Mouse (Mus musculus) intestine, embryonic 16.5 days (tissue): ENCODE data around the gene Ruvbl1. TPM values are rescaled to one million over a fixed set of nuclear protein-coding genes. Genes with fewer than 3 reads are reported as not detected.
A peak's percentile ranks its signal among the peaks of the same experiment; 100 is the strongest.

Experiments used
- ATAC-seq: fragments of 200-750 bp; cut with Nextera tagmentation; 2 replicates; pipeline ENCODE4 v1.8.0; 2017; ENCODE audit warnings: moderate TSS enrichment, moderate library complexity
- H3K27ac ChIP-seq: fragments of 300-500 bp; sonication (generic); 2 replicates; pipeline ENCODE4 v1.5.1; 2014; ENCODE audit warnings: mild to moderate bottlenecking, low read length
- H3K27me3 ChIP-seq: fragments of 300-500 bp; sonication (generic); replicated peaks from 2 replicates; pipeline ENCODE4 v1.6.1; 2014; ENCODE audit warnings: low read length, control low read depth, mixed read lengths; ENCODE audit not compliant: control insufficient read depth, insufficient read depth
- H3K36me3 ChIP-seq: fragments of 300-500 bp; sonication (generic); 2 replicates; pipeline ENCODE4 v1.6.1; 2014; ENCODE audit warnings: low read length, control low read depth; ENCODE audit not compliant: control insufficient read depth, insufficient read depth
- H3K4me1 ChIP-seq: fragments of 300-500 bp; sonication (generic); 2 replicates; pipeline ENCODE4 v1.6.1; 2014; ENCODE audit warnings: low read length, control low read depth, mixed read lengths; ENCODE audit not compliant: control insufficient read depth, insufficient read depth
- H3K4me2 ChIP-seq: fragments of 300-500 bp; sonication (generic); 2 replicates; pipeline ENCODE4 v1.6.1; 2014; ENCODE audit warnings: low read depth, low read length, control low read depth
- H3K4me3 ChIP-seq: fragments of 300-500 bp; sonication (generic); 2 replicates; pipeline ENCODE4 v1.5.1; 2014; ENCODE audit warnings: mild to moderate bottlenecking, low read length
- H3K9ac ChIP-seq: fragments of 300-500 bp; sonication (generic); 2 replicates; pipeline ENCODE4 v1.6.1; 2014; ENCODE audit warnings: low read depth, low read length
- H3K9me3 ChIP-seq: fragments of 300-500 bp; sonication (generic); 2 replicates; pipeline ENCODE4 v1.6.1; 2016; ENCODE audit warnings: low read length, control low read depth; ENCODE audit not compliant: control insufficient read depth
- WGBS: fragments of 180-500 bp; shearing (Covaris S2); extraction: QIAGEN DNeasy Blood & Tissue Kit; methylation state at CpG from one replicate; pipeline ENCODE4 v1.1.7; 2014; 5-methylcytosine and 5-hydroxymethylcytosine counted together
- polyA plus RNA-seq: library from polyadenylated mRNA; unstranded; fragments of >200 nt; fragmentation: Nextera tagmentation; extraction: Ambion mirVana; gene quantifications from 2 replicates; pipeline ENCODE4 v1.2.1, GENCODE M21; 2015

Gene Ruvbl1
- polyA plus RNA-seq, 1 experiment from 2014 or later, result 125 TPM

GRCm38 (mm10) chr6:88514546-88514945 lies 49.3 kb downstream of the Ruvbl1 start:
- Histone ChIP-seq H3K27ac (no peak overlapping the region), H3K27me3 (no peaks in the 10 kb centered on the region), H3K36me3 (peaks cover 18% of the 10 kb centered on the region), H3K4me3 (no peak overlapping the region), H3K4me2 (no peak overlapping the region), H3K9ac (no peak overlapping the region), H3K9me3 (no peaks in the 10 kb centered on the region), H3K4me1 (peaks cover 7% of the 10 kb centered on the region)
- WGBS, result 83% methylated on average over 4 of the region's 4 CpGs
- ATAC-seq, result no peak

DNA sequence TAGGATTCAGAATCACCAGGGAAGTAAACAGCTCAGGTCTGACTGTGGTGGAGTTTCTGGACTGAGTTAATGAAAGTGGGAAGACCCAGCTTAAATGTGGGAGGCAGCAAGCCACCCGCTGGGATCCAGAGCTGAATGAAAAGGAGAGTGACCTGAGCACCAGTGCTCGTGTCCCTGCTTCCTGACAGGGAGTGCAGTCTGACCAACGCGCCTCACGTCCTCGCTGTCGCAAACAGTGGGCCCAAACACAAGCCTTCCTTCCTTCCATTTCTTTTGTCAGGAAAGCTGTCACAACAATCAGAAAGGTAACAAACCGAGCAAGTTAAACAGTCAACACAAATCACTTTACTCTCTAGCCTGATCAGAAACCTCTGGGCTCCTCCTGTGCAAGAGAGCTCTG lies 50.8 kb downstream of the Ruvbl1 start:
- ATAC-seq, result no peak
- Histone ChIP-seq H3K4me1 (peaks cover 7% of the 10 kb centered on the region), H3K27me3 (no peaks in the 10 kb centered on the region), H3K9ac (no peak overlapping the region), H3K9me3 (no peaks in the 10 kb centered on the region), H3K4me2 (no peak overlapping the region), H3K27ac (no peak overlapping the region), H3K4me3 (no peak overlapping the region), H3K36me3 (peaks cover 4% of the 10 kb centered on the region; the same call in 1 of the 2 replicates)
- WGBS, result 85% methylated on average over 8 of the region's 8 CpGs

DNA sequence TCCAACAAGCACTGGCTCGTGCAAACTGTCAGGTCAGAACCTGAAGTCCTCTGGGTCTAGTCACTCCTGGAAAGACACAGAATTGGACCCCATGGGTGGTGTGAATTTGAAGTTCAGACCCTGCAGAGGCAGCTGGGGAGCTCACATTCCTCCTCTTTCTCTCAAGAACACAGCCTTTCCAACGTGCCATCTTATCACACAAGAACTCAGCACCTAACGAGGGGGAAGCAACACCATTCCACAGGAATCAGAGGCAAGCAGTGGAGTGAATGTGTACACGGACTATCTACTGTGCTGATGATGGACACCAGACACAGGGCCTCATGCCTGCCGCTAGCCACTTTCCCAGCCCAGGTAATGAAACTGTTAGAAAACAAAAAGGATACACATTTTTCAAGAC lies 51.5 kb downstream of the Ruvbl1 start:
- Histone ChIP-seq H3K36me3 (peaks cover 2% of the 10 kb centered on the region; the same call in 1 of the 2 replicates), H3K27ac (no peak overlapping the region), H3K4me3 (peak overlapping the region; percentile 91), H3K9ac (peak overlapping the region; percentile 31), H3K27me3 (no peaks in the 10 kb centered on the region), H3K9me3 (no peaks in the 10 kb centered on the region), H3K4me2 (peak overlapping the region; percentile 78), H3K4me1 (peaks cover 7% of the 10 kb centered on the region)
- WGBS, result 56% methylated on average over 5 of the region's 5 CpGs
- no peak for ATAC-seq

DNA sequence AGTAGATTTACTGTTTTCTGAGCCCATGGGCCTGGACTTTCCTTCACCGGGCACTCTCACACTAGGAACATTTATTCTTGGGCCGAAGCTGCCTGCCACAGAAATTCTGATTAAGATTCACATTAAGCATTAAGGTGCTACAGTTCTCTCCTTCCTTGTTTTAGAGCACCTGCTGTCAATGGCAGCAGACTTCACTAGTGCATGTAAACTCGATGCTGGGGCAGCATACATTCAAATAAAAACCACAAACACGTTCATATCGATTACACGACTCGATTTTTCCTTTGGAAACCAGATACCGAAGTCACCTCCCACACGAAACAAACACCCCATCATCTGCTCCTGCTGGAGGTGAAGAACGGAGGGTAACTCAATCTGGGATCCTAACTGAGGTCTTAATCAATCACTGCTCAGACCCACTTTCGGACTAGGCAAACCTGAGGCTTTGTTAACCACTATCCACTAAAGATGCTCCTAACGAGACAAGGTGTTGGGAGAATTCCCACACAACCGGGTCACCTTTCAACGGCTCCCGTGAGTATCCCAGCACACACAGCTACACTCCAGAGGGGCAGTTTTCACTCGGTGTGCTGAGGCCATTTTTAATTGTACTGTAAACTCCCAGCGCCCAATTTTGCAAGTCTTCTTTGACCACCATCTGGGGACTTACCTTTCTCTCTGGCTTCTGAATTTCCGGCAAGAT lies 52.6 kb downstream of the Ruvbl1 start:
- ATAC-seq, result no peak
- H3K9ac ChIP-seq, result peak overlapping the region; percentile 96
- H3K4me1 ChIP-seq, result peaks cover 7% of the 10 kb centered on the region
- no peaks in the 10 kb centered on the region for H3K27me3 ChIP-seq
- H3K27ac ChIP-seq, result peak overlapping the region; percentile 84
- H3K4me2 ChIP-seq, result peak overlapping the region; percentile 78
- no peaks in the 10 kb centered on the region; the same call in 1 of the 2 replicates for H3K36me3 ChIP-seq
- 9% methylated on average over 18 of the region's 18 CpGs for WGBS
- H3K9me3 ChIP-seq, result no peaks in the 10 kb centered on the region
- H3K4me3 ChIP-seq, result peak overlapping the region; percentile 91

DNA sequence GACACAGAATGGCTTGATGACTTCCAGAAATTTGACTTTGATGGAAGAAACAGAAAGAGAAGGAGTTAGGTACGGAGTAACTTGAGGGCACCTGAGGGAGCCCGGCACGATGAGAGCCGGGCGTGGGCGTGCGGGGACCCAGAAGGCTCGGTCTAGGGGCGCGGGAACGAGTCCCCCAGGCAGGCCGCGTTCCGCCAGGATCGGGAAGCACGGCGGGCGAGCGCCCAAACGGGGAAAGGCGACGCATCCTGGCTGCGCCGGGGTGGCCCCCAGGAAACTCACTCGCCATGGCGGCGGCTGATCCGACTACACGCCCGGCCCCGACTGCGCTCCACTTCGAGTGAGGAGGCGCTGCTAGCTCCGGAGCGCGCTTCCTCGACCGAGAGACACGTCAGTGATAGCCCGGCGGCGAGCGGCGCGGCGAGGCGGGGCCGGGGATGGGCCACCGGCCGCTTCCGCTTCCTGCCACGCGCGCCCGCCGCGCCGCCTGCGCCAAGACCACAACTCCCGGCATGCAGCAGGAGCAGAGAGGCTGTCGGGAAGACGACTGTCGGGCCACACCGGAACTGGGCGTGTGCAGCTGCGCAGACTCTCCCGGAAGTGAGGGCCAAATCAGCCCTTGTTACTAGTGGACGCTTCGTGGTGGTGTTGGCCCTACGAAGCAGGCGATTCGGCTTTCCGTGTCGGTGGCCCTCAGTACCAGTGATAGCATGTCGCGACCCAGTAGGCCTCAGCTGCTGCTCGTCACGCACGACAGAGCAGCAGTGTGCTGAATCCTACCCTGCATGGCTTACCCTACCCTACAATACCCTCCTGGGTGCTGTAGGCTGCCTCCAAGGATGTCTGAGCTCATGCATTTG lies 53.4 kb downstream of the Ruvbl1 start, which contains the start of gene Sec61a1:
Gene Sec61a1, minus strand, starts transcription at position 502 of the 860 bp plus-strand sequence.
- H3K36me3 ChIP-seq, result no peaks in the 10 kb centered on the region
- peaks cover 7% of the 10 kb centered on the region for H3K4me1 ChIP-seq
- peak within 1 kb of the TSS; percentile 91 for H3K4me3 ChIP-seq
- H3K9me3 ChIP-seq, result no peaks in the 10 kb centered on the region
- WGBS, result 0% methylated on average over 79 of the region's 80 CpGs
- peak; percentile 98 for ATAC-seq
- peak within 1 kb of the TSS; percentile 88 for H3K27ac ChIP-seq
- H3K27me3 ChIP-seq, result no peaks in the 10 kb centered on the region
- peak within 1 kb of the TSS; percentile 90 for H3K4me2 ChIP-seq
- peak within 1 kb of the TSS; percentile 96 for H3K9ac ChIP-seq

GRCm38 (mm10) chr6:88521821-88522220 lies 56.6 kb downstream of the Ruvbl1 start:
- H3K9ac ChIP-seq, result no peak overlapping the region
- no peak overlapping the region for H3K4me3 ChIP-seq
- H3K9me3 ChIP-seq, result no peaks in the 10 kb centered on the region
- H3K4me1 ChIP-seq, result peaks cover 5% of the 10 kb centered on the region
- no peak overlapping the region for H3K4me2 ChIP-seq
- H3K36me3 ChIP-seq, result no peaks in the 10 kb centered on the region
- WGBS, result 83% methylated on average over 7 of the region's 7 CpGs
- H3K27me3 ChIP-seq, result no peaks in the 10 kb centered on the region
- H3K27ac ChIP-seq, result no peak overlapping the region
- ATAC-seq, result no peak

- ATAC-seq, result no peak
- no peak overlapping the region for H3K9ac ChIP-seq
- H3K36me3 ChIP-seq, result no peaks in the 10 kb centered on the region
- H3K4me2 ChIP-seq, result no peak overlapping the region
- WGBS, result 49% methylated on average over 3 of the region's 3 CpGs
- no peak overlapping the region for H3K27ac ChIP-seq
- H3K4me3 ChIP-seq, result no peak overlapping the region
- no peaks in the 10 kb centered on the region for H3K9me3 ChIP-seq
- no peaks in the 10 kb centered on the region for H3K4me1 ChIP-seq
- H3K27me3 ChIP-seq, result no peaks in the 10 kb centered on the region
These were observed 57.4 kb downstream of the Ruvbl1 start for GRCm38 (mm10) chr6:88522606-88523005.

DNA sequence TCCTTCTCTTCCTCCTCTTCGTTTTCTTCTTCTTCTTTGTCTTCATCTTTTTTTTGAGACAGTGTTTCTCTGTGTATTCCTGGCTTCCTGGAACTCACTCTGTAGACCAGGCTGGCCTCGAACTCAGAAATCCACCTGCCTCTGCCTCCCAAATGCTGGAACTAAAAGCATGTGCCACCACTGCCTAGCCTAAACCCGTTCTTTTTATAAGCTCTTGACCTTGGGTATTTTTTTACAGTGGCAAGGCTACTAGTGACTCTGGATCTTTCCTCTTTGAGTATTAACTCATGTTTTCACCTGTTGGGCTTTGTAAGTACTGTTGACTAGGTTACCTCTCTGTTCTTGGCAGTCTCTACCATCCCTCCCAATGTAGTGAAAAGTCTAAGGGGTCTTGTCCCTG lies 57.8 kb downstream of the Ruvbl1 start:
- Histone ChIP-seq H3K36me3 (no peaks in the 10 kb centered on the region), H3K4me1 (no peaks in the 10 kb centered on the region), H3K9me3 (no peaks in the 10 kb centered on the region), H3K9ac (no peak overlapping the region), H3K4me2 (no peak overlapping the region), H3K4me3 (no peak overlapping the region), H3K27ac (no peak overlapping the region), H3K27me3 (no peaks in the 10 kb centered on the region)
- ATAC-seq, result no peak
- WGBS, result 71% methylated on average over 3 of the region's 3 CpGs

DNA sequence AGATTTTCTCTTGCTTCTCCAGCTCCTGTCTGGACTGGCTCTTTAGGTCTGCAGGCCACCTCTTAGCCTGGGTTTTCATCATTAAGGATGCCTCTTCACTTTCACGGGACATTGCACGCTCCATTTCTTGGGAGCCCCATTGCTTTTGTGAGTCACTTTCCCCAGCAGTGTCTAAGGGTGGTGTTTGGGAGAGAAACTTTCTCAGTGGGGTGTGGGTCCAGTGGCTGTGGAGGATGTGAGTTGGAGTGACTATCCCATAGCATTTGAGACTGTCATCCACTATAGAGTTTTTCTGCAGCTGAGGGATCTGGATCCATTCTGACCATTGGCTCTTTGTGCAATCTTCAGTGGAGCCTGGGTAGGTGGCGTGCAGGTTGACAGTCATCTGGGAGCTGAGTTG lies 58.2 kb downstream of the Ruvbl1 start:
- no peak overlapping the region for H3K9ac ChIP-seq

More for the DNA sequence above, 58.2 kb downstream of the Ruvbl1 start:
- H3K4me1 ChIP-seq, result no peaks in the 10 kb centered on the region
- H3K27me3 ChIP-seq, result no peaks in the 10 kb centered on the region
- WGBS, result 88% methylated on average over 3 of the region's 3 CpGs
- H3K36me3 ChIP-seq, result no peaks in the 10 kb centered on the region
- ATAC-seq, result no peak
- no peak overlapping the region for H3K4me3 ChIP-seq
- no peak overlapping the region for H3K27ac ChIP-seq
- no peak overlapping the region for H3K4me2 ChIP-seq
- no peaks in the 10 kb centered on the region for H3K9me3 ChIP-seq
